Mouse (Mus musculus): ENCODE measurements around the gene Mxra8. TPM values are rescaled to one million over a fixed set of nuclear protein-coding genes. Genes with fewer than 3 reads are reported as not detected.

Mxra8 gene
- polyA plus RNA-seq (2012; rRNA removed; ENCODE audit: low replicate concordance) = 377 and 387 TPM in 2 replicates

GRCm38 (mm10) chr4:155839483-155839910 lies at the start of gene Mxra8:
Mxra8 (plus strand) TSS chr4:155839680.

GRCm38 (mm10) chr4:155790021-155790489 lies 49.4 kb upstream of the Mxra8 start, which contains the start of gene Ankrd65:
Ankrd65 (plus strand) TSS chr4:155790439.

GRCm38 (mm10) chr4:155802741-155803339 lies 36.6 kb upstream of the Mxra8 start, which contains the start of gene Mrpl20:
Mrpl20 (plus strand) TSS chr4:155802878.

GRCm38 (mm10) chr4:155811929-155812664 lies 27.4 kb upstream of the Mxra8 start, which contains the start of gene Ccnl2:
Ccnl2 (plus strand) TSS chr4:155812489.

GRCm38 (mm10) chr4:155831205-155831766 lies 8.2 kb upstream of the Mxra8 start, which contains the start of gene Aurkaip1:
Aurkaip1 (plus strand) TSS chr4:155831272.

GRCm38 (mm10) chr4:155846871-155847578 lies 7.5 kb downstream of the Mxra8 start, which contains the start of gene Dvl1:
Dvl1 (plus strand) TSS chr4:155847402.

GRCm38 (mm10) chr4:155863001-155863400 lies 23.5 kb downstream of the Mxra8 start, which contains the start of gene Tas1r3:
Tas1r3 (minus strand) TSS chr4:155863362.

GRCm38 (mm10) chr4:155869317-155870033 lies 30.0 kb downstream of the Mxra8 start, which contains the start of the genes Cptp and Ints11:
Cptp (minus strand) TSS chr4:155869440.
Ints11 (plus strand) TSS chr4:155869546.

GRCm38 (mm10) chr4:155891551-155892001 lies 52.1 kb downstream of the Mxra8 start, which contains the start of the genes Pusl1 and Acap3:
Pusl1 (minus strand) TSS chr4:155891781.
Acap3 (plus strand) TSS chr4:155891822.

Other genes with a start within 250 kb of the Mxra8 start
- gene Slc35e2, start 238.3 kb upstream of the Mxra8 start, polyA plus RNA-seq (2012; rRNA removed; ENCODE audit: low replicate concordance) = 8.3 and 14.7 TPM in 2 replicates
- gene Cdk11b, start 214.8 kb upstream of the Mxra8 start, polyA plus RNA-seq (2012; rRNA removed; ENCODE audit: low replicate concordance) = 21.1 and 33.0 TPM in 2 replicates
- gene Gm10563, start 194.3 kb upstream of the Mxra8 start, polyA plus RNA-seq (2012; rRNA removed; ENCODE audit: low replicate concordance) = not detected in 2 replicates
- gene Mmp23, start 186.3 kb upstream of the Mxra8 start, polyA plus RNA-seq (2012; rRNA removed; ENCODE audit: low replicate concordance) = 79.6 and 268 TPM in 2 replicates
- 54.0 and 110 TPM in 2 replicates for gene Mib2, start 170.5 kb upstream of the Mxra8 start, polyA plus RNA-seq (2012; rRNA removed; ENCODE audit: low replicate concordance)
- gene Fndc10, start 145.3 kb upstream of the Mxra8 start, polyA plus RNA-seq (2012; rRNA removed; ENCODE audit: low replicate concordance) = 10.4 and 40.4 TPM in 2 replicates
- 104 and 120 TPM in 2 replicates for gene Ssu72, start 134.9 kb upstream of the Mxra8 start, polyA plus RNA-seq (2012; rRNA removed; ENCODE audit: low replicate concordance)
- 1.1 and 2.9 TPM in 2 replicates for gene Tmem240, start 104.9 kb upstream of the Mxra8 start, polyA plus RNA-seq (2012; rRNA removed; ENCODE audit: low replicate concordance)
- 103 and 149 TPM in 2 replicates for gene Atad3a, start 78.6 kb upstream of the Mxra8 start, polyA plus RNA-seq (2012; rRNA removed; ENCODE audit: low replicate concordance)
- 21.0 and 37.2 TPM in 2 replicates for gene Vwa1, start 65.0 kb upstream of the Mxra8 start, polyA plus RNA-seq (2012; rRNA removed; ENCODE audit: low replicate concordance)
- 1.9 and 5.3 TPM in 2 replicates for gene Tmem88b, start 53.8 kb upstream of the Mxra8 start, polyA plus RNA-seq (2012; rRNA removed; ENCODE audit: low replicate concordance)
- gene Ankrd65, start 49.2 kb upstream of the Mxra8 start, polyA plus RNA-seq (2012; rRNA removed; ENCODE audit: low replicate concordance) = 0.24 and 0.50 TPM in 2 replicates
- gene Mrpl20, start 36.8 kb upstream of the Mxra8 start, polyA plus RNA-seq (2012; rRNA removed; ENCODE audit: low replicate concordance) = 86.1 and 127 TPM in 2 replicates
- gene Ccnl2, start 27.2 kb upstream of the Mxra8 start, polyA plus RNA-seq (2012; rRNA removed; ENCODE audit: low replicate concordance) = 92.1 and 107 TPM in 2 replicates
- 126 and 179 TPM in 2 replicates for gene Aurkaip1, start 8.4 kb upstream of the Mxra8 start, polyA plus RNA-seq (2012; rRNA removed; ENCODE audit: low replicate concordance)
- gene Dvl1, start 7.7 kb downstream of the Mxra8 start, polyA plus RNA-seq (2012; rRNA removed; ENCODE audit: low replicate concordance) = 126 and 153 TPM in 2 replicates
- 0.69 and 0.95 TPM in 2 replicates for gene Tas1r3, start 23.7 kb downstream of the Mxra8 start, polyA plus RNA-seq (2012; rRNA removed; ENCODE audit: low replicate concordance)
- gene Cptp, start 29.8 kb downstream of the Mxra8 start, polyA plus RNA-seq (2012; rRNA removed; ENCODE audit: low replicate concordance) = 28.1 and 32.4 TPM in 2 replicates
- gene Ints11, start 29.9 kb downstream of the Mxra8 start, polyA plus RNA-seq (2012; rRNA removed; ENCODE audit: low replicate concordance) = 30.7 and 42.4 TPM in 2 replicates
- gene Pusl1, start 52.1 kb downstream of the Mxra8 start, polyA plus RNA-seq (2012; rRNA removed; ENCODE audit: low replicate concordance) = 68.2 and 105 TPM in 2 replicates
- 34.4 and 52.7 TPM in 2 replicates for gene Acap3, start 52.1 kb downstream of the Mxra8 start, polyA plus RNA-seq (2012; rRNA removed; ENCODE audit: low replicate concordance)
- gene Ube2j2, start 104.2 kb downstream of the Mxra8 start, polyA plus RNA-seq (2012; rRNA removed; ENCODE audit: low replicate concordance) = 38.8 and 56.4 TPM in 2 replicates
- 71.3 and 112 TPM in 2 replicates for gene C1qtnf12, start 122.6 kb downstream of the Mxra8 start, polyA plus RNA-seq (2012; rRNA removed; ENCODE audit: low replicate concordance)
- 4.7 and 9.8 TPM in 2 replicates for gene B3galt6, start 153.0 kb downstream of the Mxra8 start, polyA plus RNA-seq (2012; rRNA removed; ENCODE audit: low replicate concordance)
- 75.5 and 103 TPM in 2 replicates for gene Sdf4, start 153.2 kb downstream of the Mxra8 start, polyA plus RNA-seq (2012; rRNA removed; ENCODE audit: low replicate concordance)
- gene Tnfrsf4, start 174.2 kb downstream of the Mxra8 start, polyA plus RNA-seq (2012; rRNA removed; ENCODE audit: low replicate concordance) = 3.2 and 4.5 TPM in 2 replicates
- gene Tnfrsf18, start 186.5 kb downstream of the Mxra8 start, polyA plus RNA-seq (2012; rRNA removed; ENCODE audit: low replicate concordance) = 1.6 and 3.9 TPM in 2 replicates
- gene Ttll10, start 219.7 kb downstream of the Mxra8 start, polyA plus RNA-seq (2012; rRNA removed; ENCODE audit: low replicate concordance) = 2.1 TPM in 1 of 2 replicates, not detected in the other